Mouse (Mus musculus): ENCODE measurements around the gene Kmt2e.
"Not testable (repeated sequence)": the region's sequence is repeated elsewhere in the genome, so short reads cannot be mapped to it uniquely, and the experiment has no call there.

Gene Kmt2e

DNA sequence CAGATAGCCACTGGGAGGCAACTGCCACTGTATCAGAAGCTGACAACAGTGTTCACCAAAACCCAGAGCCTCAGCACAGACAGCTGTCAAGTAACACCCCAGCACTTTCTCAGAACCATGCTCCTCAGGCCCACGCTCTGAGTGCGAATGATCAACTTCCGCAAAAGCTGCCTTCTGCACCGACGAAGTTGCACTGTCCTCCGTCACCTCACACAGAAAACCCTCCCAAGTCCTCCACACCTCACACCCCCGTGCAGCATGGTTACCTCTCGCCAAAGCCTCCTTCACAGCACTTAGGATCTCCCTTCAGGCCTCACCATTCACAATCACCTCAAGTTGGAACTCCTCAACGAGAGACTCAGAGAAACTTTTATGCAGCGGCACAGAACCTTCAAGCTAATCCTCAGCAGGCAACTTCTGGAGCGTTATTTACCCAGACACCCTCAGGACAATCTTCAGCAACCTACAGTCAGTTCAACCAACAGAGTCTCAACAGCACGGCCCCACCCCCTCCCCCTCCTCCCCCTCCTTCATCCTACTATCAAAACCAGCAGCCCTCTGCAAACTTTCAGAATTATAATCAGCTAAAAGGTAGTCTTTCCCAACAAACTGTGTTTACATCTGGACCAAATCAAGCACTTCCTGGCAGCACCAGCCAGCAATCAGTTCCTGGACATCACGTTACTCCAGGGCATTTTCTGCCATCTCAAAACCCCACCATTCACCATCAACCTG is 67.5 kb downstream of the Kmt2e start:
- no peak for DNase-seq (ENCODE audit: low read depth, low spot score)

DNA sequence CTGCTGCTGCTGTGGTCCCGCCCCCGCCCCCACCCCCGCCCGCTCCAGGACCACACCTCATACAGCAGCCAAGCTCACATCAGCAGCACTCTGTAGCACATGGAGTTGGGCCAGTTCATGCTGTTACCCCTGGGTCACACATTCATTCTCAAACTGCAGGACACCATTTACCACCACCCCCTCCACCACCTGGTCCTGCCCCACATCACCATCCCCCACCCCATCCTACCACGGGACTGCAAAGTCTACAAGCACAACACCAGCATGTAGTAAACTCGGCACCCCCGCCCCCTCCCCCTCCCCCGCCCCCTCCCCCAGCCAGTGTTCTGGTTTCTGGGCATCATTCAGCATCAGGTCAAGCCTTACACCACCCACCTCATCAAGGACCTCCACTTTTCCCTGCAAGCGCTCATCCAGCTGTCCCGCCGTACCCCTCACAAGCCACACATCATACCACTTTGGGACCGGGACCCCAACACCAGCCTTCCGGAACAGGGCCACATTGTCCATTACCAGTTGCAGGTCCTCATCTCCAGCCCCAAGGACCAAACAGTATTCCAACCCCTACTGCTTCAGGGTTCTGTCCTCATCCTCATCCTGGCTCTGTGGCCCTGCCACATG is 68.2 kb downstream of the Kmt2e start:
- no peak for DNase-seq (ENCODE audit: low read depth, low spot score)

- no peak for DNase-seq (ENCODE audit: low read depth, low spot score)
Measured at GRCm38 (mm10) chr5:23505578-23505977, 71.3 kb downstream of the Kmt2e start.

GRCm38 (mm10) chr5:23507210-23507609 is 73.0 kb downstream of the Kmt2e start:
- no peak for DNase-seq (ENCODE audit: low read depth, low spot score)

GRCm38 (mm10) chr5:23508630-23509029 is 74.4 kb downstream of the Kmt2e start:
- DNase-seq (ENCODE audit: low read depth, low spot score): no peak

DNA sequence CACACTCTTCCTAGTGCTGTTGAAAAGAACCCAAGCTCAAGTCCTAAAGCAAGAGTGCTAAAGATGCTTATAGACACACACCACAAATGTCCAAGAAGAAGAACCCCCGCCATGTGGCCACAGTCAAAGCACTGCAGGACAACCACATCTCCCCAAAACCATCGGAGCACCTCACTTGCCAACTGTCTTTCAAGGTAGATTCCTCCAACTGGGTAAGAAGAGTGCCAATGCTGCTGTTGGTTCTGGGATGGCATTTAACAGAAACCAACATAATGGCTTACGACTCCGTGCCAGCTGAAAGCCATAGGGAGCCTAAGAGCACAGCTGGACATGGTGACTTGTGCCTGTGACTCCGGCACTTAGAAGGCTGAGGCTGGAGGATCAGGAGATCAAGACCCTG is 77.2 kb downstream of the Kmt2e start:
- no peak for DNase-seq (ENCODE audit: low read depth, low spot score)

DNA sequence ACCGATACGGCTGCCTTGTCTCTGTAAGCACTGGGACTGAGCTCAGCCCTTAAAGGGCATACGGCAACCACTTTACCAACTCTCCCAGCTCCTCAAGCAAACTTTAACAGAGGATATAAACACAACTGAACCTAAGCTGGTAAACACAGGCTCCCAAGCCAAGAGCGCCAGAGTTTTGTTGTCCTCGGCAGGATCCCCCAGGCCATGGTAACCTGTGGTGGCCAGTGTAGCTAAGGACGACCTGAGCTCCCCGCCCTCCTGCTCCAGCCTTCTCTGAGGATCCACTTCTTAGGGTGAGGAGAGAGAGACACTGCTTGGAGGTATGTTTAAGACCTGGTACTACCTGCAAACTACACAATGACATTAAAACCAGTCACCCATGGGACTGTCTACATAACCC is 78.3 kb downstream of the Kmt2e start:
- DNase-seq (ENCODE audit: low read depth, low spot score): no peak

DNA sequence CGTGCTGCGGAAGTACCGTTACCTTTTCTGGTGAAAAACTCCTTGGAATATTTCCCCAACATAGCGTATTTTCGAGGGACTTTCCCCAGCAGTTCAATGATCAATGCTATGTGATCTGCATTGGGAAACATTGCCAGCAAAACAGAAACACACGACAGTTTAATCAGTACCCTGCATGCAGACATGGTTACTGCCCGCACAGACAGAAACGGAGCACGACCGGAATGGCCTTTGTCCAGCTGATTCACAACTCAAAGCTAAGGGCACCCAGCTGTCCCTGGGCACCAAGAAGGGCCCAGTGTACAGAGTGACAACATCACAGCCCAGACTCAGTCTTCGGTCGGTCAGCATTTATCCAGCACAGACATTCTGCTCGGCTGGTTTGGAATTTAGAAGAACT is 79.2 kb downstream of the Kmt2e start:
- no peak for DNase-seq (ENCODE audit: low read depth, low spot score)

- no peak for DNase-seq (ENCODE audit: low read depth, low spot score)
Measured at GRCm38 (mm10) chr5:23515038-23515437, 80.8 kb downstream of the Kmt2e start.

- no peak for DNase-seq (ENCODE audit: low read depth, low spot score)
Measured at GRCm38 (mm10) chr5:23516962-23517361, 82.7 kb downstream of the Kmt2e start.

GRCm38 (mm10) chr5:23517839-23518238 is 83.6 kb downstream of the Kmt2e start:
- no peak for DNase-seq (ENCODE audit: low read depth, low spot score)

GRCm38 (mm10) chr5:23518673-23519072 is 84.4 kb downstream of the Kmt2e start:
- peak; percentile 19 for DNase-seq (ENCODE audit: low read depth, low spot score)

GRCm38 (mm10) chr5:23519679-23520078 is 85.4 kb downstream of the Kmt2e start:
- DNase-seq (ENCODE audit: low read depth, low spot score): no peak

DNA sequence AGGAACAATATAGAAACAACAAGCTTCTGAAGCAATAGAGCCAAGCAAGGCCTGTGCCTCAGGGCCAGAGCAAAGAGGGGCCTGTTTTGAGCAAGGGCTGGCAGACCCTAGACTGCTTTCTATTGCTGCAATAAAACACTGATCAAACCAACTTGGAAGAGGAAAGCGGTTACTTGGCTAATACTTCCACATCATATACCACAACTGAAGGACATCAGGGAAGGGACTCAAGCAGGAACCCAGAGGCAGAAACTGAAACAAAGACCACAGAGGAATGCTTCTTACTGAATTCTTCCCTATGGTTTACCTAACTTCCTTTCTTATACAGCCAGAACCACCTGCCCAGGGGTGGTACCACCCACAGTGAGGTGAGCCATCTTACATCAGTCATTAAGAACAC is 87.4 kb downstream of the Kmt2e start:
- DNase-seq (ENCODE audit: low read depth, low spot score): no peak

DNA sequence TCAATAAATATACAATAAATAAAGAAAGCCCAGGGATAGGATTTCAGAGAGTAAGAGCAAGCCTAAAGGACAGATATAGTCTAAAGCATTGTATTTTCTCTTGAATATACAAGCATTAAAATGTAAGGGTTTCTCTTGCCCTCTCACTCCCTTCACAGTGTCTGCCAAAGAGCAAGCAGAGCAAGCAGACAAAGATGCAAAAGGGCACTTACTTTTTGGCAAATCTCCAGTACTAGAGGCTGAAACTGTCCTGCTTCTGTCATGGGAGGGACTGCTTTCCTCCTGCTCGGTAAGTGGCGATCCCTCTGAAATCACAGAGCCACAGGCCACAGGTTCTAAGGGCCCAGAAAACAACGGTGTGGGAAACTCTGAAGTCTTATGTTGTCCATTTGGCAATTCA is 89.7 kb downstream of the Kmt2e start:
- no peak for DNase-seq (ENCODE audit: low read depth, low spot score)

- no peak for DNase-seq (ENCODE audit: low read depth, low spot score)
Measured at GRCm38 (mm10) chr5:23524621-23525020, 90.4 kb downstream of the Kmt2e start.

- no peak for DNase-seq (ENCODE audit: low read depth, low spot score)
Measured at GRCm38 (mm10) chr5:23531100-23531499, 96.9 kb downstream of the Kmt2e start.

GRCm38 (mm10) chr5:23531541-23532096 is 97.4 kb downstream of the Kmt2e start:
- no peak for DNase-seq (ENCODE audit: low read depth, low spot score)

GRCm38 (mm10) chr5:23535692-23536091 is 101.5 kb downstream of the Kmt2e start:
- DNase-seq (ENCODE audit: low read depth, low spot score): no peak

DNA sequence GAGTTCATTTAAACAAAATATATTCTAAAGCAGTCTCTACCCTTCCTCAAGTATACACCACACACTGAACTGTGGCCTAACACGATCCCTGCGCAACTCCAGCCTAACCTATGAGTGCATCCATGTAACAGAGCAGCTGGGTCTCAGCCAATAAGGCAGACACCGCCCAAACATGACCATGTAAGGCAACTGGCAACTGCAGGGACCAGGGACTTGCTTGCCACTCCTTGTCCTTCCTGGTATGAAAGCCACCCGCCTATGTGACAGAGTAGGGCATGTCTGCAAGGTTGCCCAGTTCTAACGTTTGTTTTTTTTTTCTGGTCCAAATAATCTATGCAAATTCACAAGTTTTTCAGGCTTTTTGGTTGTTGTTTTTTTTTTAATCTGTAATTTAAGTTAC is 117.4 kb downstream of the Kmt2e start:
- DNase-seq (ENCODE audit: low read depth, low spot score): no peak

- DNase-seq (ENCODE audit: low read depth, low spot score): not testable (repeated sequence)
Measured at GRCm38 (mm10) chr5:23553338-23553737, 119.1 kb downstream of the Kmt2e start.

All from retina, postnatal 7 days (tissue).